42 mouse cellular contexts compared by ENCODE assay signal in genomic region chr13:50443812-50444211, GRCm38 (mm10). TPM values are rescaled to one million over a fixed set of nuclear protein-coding genes. Genes with fewer than 3 reads are reported as not detected.
"Had no signal": no experiment of that assay in that cellular context is flagged by ENCODE, and none has a peak within 500 bp of the region (broad histone marks: within the 10 kb centered on the region; RNA-seq: fewer than 3 reads in every experiment).

Gm47429 (minus strand) TSS chr13:50443912.

- ATAC-seq: hindbrain, embryonic 16.5 days; hindbrain, postnatal 0 days; inflammation-experienced regulatory T-cells, adult 6 months; intestine, embryonic 15.5 days; intestine, embryonic 16.5 days; intestine, postnatal 0 days had no signal

- DNase-seq: heart, postnatal 10 days; heart, postnatal 14 days; heart, postnatal 36 days; heart, postnatal 4 days; kidney, adult 11 months; kidney, adult 18-20 months; kidney, adult 2 months; kidney, adult 8-10 months; kidney, adult 9 months; kidney, postnatal 10 days; kidney, postnatal 14 days; kidney, postnatal 25 days; kidney, postnatal 36 days; kidney, postnatal 4 days; layer of hippocampus, adult 9-11 months; layer of hippocampus, postnatal 36 days had no signal

- H3K36me3 ChIP-seq: heart, embryonic 10.5 days; heart, embryonic 12.5 days; heart, embryonic 13.5 days; heart, embryonic 15.5 days; hindbrain, embryonic 10.5 days; hindbrain, embryonic 12.5 days; hindbrain, embryonic 13.5 days; hindbrain, embryonic 15.5 days; intestine, embryonic 15.5 days; kidney, embryonic 15.5 days had no signal

- H3K4me3 ChIP-seq: heart, embryonic 10.5 days; heart, embryonic 12.5 days; heart, embryonic 13.5 days; heart, embryonic 15.5 days; hindbrain, embryonic 10.5 days; hindbrain, embryonic 12.5 days; hindbrain, embryonic 13.5 days; hindbrain, embryonic 15.5 days; intestine, embryonic 15.5 days; kidney, embryonic 15.5 days; layer of hippocampus, adult 2 months had no signal

- H3K4me2 ChIP-seq: heart, embryonic 12.5 days; heart, embryonic 13.5 days; heart, embryonic 15.5 days; hindbrain, embryonic 12.5 days; hindbrain, embryonic 13.5 days; hindbrain, embryonic 14.5 days; hindbrain, embryonic 15.5 days; intestine, embryonic 15.5 days; kidney, embryonic 15.5 days had no signal

- H3K9ac ChIP-seq: heart, embryonic 12.5 days; heart, embryonic 13.5 days; heart, embryonic 15.5 days; hindbrain, embryonic 12.5 days; hindbrain, embryonic 13.5 days; hindbrain, embryonic 14.5 days; hindbrain, embryonic 15.5 days; intestine, embryonic 15.5 days; kidney, embryonic 15.5 days had no signal

- H3K4me1 ChIP-seq: heart, embryonic 10.5 days; heart, embryonic 12.5 days; heart, embryonic 13.5 days; heart, embryonic 15.5 days; hindbrain, embryonic 10.5 days; hindbrain, embryonic 12.5 days; hindbrain, embryonic 13.5 days; hindbrain, embryonic 15.5 days; intestine, embryonic 15.5 days; kidney, embryonic 15.5 days had no signal

- H3K27ac ChIP-seq: heart, embryonic 10.5 days; heart, embryonic 13.5 days; heart, embryonic 15.5 days; hindbrain, embryonic 10.5 days; hindbrain, embryonic 12.5 days; hindbrain, embryonic 13.5 days; hindbrain, embryonic 14.5 days; hindbrain, embryonic 15.5 days; hindbrain, postnatal 0 days; intestine, embryonic 15.5 days; kidney, embryonic 15.5 days; kidney, postnatal 0 days; layer of hippocampus, adult 2 months had no signal

- H3K27me3 ChIP-seq: heart, embryonic 12.5 days; heart, embryonic 13.5 days; heart, embryonic 15.5 days; hindbrain, embryonic 12.5 days; hindbrain, embryonic 13.5 days; hindbrain, embryonic 15.5 days; intestine, embryonic 15.5 days; kidney, embryonic 15.5 days had no signal

- H3K9me3 ChIP-seq: heart, embryonic 10.5 days; heart, embryonic 12.5 days; heart, embryonic 13.5 days; heart, embryonic 15.5 days; hindbrain, embryonic 10.5 days; hindbrain, embryonic 12.5 days; hindbrain, embryonic 13.5 days; hindbrain, embryonic 15.5 days; intestine, embryonic 15.5 days; kidney, embryonic 15.5 days had no signal

RNA-seq across cellular contexts. Expression of gene Gm47429, which starts in this region (rescaled TPM):
- polyA plus RNA-seq: heart, embryonic 10.5 days; heart, embryonic 12.5 days; heart, embryonic 13.5 days; heart, embryonic 14.5 days; heart, embryonic 15.5 days; heart, embryonic 16.5 days; heart, postnatal 0 days; hindbrain, embryonic 10.5 days; hindbrain, embryonic 11.5 days; hindbrain, embryonic 12.5 days; hindbrain, embryonic 13.5 days; hindbrain, embryonic 14.5 days; hindbrain, embryonic 15.5 days; hindbrain, embryonic 16.5 days; hindbrain, postnatal 0 days; inflammation-experienced regulatory T-cells, adult 6 months; intestine, embryonic 14.5 days; intestine, embryonic 15.5 days; intestine, embryonic 16.5 days; intestine, postnatal 0 days; kidney, adult 2 months; kidney, embryonic 14.5 days; kidney, embryonic 15.5 days; kidney, embryonic 16.5 days; kidney, postnatal 0 days; large intestine, adult 2 months had no signal
